Mouse (Mus musculus): ENCODE measurements at regions not wholly inside any gene's neighbourhood (a gene's known extent, or its start where the extent isn't known, plus 50 kb on each side); places are given as distances from the start of the nearest gene placed in this dataset.

DNA sequence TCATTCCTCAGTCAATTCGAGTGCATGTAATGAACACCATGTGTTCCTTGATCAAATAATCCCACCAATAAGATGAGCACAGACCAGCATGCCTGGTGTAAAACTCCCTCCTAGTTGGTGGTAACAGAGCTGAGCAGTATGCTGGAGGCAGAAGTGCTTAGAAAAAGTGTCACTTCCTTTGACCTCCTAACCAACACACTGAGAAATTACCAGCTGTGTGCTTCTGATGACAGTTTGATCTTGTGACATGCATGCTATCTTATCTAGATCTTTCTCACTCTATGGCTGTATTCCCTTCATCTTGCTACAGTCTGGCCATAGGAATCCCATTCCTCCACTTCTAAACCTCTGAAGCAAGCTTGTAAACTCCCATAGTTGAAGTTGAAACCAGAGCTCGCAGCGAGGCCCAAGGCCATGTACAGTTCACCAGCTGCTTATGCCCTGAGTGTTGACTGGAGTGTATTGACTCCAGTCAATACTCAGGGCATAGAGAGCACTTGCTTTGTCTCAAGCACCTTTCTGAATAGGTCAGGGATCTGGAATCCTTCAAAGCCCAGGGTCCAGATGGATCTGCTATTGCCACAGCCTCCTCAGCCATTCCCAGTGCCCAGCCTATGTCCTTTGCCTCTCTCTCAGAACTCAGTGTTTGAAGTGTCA is 286.5 kb upstream of the 1700056E22Rik start:
- ATAC-seq (ENCODE audit: poor library complexity, severe bottlenecking): no peak

DNA sequence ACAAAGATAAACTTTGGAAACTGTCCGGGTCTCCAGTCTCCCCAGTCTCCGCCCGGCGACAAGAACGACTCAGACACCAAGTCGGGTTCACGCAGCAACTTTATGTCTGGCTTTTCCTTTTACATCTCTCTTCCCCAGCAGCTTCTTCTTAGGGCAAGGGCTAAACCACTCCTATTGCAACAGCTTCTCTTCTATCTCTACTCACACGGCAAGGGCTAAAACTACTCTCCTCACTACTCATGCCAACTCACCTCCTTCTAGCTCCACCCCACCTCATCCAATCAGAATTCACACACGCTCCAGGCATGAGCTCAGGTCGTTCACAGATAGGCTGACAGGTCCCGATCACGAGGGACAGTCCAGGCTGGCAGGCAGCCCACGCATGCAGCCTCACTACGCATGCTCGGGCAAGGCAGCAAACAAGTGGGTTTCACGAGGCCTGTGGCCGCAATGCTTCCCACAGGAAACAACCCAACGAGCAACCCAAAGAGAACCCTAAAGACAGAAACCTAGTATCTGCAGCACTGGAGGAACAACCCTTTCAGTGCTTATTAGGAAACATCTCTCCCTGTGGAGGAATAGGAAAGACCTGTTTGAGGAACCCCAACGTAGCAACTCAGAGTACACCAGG is 276.2 kb upstream of the 1700056E22Rik start:
- peak; percentile 71 for ATAC-seq (ENCODE audit: poor library complexity, severe bottlenecking)

DNA sequence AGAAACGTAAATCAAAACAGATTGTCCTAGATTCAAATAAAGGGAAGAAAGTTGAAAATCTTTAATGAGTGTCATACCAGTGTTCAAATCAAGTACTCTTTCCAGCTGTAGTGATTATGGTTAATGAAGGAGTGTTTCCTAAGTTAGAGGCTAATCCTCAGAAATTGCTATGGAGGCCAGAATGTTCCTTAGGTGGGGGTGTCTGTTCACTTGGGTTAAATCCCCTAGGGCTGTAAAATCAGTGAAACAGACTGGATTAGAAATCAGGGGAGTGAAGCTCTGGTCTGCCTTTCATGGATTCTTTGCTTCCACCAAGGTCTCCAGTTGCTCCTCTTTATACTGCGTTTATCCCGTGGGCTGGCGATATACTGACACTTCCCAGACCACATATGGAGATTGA is 270.7 kb upstream of the 1700056E22Rik start:
- ATAC-seq (ENCODE audit: poor library complexity, severe bottlenecking): no peak

DNA sequence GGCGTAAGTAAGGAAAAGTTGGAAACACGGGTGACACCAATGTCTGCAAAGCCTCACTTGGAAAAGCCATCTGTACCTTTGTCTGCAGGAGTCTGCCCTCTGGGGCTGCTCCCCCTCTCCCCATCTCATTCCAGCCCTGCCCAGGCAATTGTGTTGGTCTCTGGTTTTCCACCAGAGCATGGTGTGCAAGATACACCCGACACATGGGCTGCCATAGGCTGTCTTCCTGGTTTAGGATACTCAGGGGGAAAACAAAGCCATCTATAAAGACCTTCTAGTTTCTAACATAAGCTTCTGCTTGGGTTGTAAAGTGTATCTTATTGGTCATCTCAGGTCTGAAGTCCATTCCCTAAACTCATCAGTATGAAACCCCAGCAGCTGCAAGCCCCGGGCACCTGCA is 270.1 kb upstream of the 1700056E22Rik start:
- no peak for ATAC-seq (ENCODE audit: poor library complexity, severe bottlenecking)

DNA sequence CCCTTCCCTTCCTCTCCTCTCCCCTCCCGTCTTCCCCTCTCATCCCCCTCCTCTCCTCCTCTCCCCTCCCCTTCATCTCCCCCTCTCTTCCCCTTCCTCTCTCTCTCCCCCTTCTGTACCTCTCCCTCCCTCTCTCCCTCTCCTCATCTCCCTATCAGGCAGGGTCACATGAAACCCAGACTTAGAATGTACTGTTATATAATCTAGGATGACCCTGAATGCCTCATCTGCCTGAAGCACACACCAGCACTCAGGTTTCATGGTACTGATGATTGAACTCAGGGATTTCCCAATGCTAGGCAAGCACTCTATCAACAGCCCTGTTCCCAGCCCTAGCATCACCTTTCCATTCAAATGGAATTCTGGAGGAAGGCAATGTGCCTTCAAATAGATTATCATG is 264.6 kb upstream of the 1700056E22Rik start:
- ATAC-seq (ENCODE audit: poor library complexity, severe bottlenecking): no peak

DNA sequence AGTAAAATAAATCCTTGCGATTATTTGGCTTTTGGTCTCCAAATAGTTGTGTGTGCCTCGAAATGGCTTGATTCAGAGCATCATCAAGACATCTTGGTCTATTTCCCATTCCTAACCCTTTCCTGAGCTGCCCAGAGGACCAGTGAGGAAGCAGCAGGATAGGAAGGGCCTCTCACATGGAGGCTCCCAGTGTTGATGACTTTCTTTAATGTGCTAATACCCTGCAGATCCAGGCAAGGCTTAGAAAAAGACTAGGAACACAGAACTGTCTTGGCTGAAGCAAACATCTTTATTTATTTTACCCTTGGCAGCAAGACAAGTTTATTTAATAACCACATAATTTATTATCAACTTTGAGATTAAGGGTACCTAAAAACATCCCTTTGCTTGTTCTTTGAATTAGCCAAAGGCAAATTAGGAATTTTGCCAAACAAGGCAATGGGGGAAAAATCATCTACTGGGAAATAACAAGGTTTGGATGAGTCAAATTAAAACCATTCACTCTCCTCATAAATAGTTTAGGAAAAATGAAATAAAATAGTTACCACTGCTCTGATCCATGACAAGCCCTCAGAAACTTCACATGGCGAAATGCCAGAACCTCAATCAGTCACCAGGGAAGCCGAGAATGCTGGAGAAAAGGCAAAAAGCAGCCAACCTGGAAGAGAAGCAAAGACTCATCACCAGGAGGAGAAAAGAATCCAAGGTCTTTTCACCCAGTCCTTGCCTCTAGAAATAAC is 263.1 kb upstream of the 1700056E22Rik start:
- ATAC-seq (ENCODE audit: poor library complexity, severe bottlenecking): no peak

DNA sequence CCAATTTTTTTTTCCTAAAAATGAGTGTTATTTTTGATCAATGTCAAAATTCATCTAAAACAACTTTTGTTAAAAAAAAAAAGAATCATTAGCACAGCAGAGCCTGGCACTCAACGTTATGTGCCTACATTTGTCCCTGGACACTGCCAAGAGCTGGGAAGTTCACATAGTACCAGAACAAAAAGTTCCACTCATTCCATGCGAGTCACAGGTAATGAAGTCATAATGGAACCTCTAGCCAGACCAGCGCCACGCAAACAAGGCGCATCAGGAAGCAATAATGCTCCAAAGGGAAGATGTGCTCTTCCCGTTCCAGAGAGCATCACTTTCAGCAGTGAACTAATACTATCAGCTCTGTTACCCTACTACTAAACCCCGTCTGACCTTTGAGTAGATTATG is 257.0 kb upstream of the 1700056E22Rik start:
- no peak for ATAC-seq (ENCODE audit: poor library complexity, severe bottlenecking)

DNA sequence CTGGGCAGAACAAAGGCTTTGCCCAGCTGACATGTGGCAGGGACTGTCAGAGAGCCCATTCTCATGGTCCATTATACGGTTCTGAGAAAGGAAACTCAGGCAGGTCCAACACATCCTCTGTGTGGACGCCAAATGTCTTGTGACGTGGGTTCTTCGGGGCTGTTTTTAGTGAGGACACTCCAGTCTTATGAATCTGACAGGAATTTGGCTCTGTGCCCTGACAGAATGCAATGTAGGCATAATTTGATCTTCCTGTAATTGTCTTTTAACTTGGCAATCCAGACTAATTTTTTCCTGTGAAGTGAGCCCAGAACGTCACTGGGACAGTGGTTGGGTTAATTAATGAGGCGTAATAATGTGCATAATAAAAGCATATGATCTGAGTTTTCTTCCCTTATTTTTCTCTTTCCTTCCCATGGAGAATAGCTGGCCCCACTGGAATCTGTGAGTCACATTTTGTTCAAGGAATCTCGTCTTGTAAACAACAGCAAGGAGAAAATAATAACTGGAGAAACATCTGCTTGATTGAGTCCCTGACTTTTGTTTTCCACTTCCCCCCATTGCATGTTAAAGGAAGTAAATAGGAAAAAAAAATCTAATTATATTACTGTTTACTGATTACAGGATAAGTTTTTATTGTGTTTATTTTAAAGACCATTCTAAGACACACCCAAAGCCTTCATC is 255.8 kb upstream of the 1700056E22Rik start:
- no peak for ATAC-seq (ENCODE audit: poor library complexity, severe bottlenecking)

DNA sequence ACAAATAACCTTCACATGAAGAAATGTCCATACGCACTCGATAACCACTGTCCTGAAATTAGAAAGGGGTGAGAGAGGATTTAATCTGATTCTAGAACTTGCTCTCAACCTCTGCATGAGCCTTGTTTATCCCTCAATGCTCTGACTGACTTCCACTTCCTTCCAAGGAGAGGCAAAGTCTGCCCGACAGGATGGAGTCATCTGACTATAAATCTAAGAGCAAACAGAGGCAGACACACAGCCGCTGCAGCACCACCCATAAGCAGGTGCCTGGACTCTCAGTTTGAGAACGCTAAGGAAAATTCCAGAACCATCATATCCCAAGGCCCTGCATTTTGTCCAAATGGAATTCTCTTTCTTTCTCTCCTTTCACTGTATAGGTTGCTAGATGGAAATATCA is 247.7 kb upstream of the 1700056E22Rik start:
- ATAC-seq (ENCODE audit: poor library complexity, severe bottlenecking): no peak

DNA sequence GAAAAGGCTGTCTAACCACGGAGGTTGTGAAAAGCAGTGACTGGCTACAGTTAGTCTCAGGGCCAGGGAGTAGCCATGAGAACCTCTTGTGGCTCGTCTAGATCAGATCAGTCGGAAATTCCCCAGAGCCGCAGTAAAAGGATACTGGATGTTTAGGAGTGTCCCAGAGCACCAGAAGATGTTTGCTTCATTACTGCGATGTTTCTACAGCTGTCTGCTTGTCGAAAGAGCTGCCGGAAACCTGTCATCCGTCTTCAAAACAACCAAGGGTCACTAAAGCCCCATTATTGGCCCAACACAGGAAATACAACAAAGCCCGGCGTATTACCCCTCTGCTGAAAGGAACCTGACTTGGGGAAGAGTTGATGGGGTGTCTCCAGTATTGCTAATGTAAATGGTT is 245.2 kb upstream of the 1700056E22Rik start:
- ATAC-seq (ENCODE audit: poor library complexity, severe bottlenecking): no peak

DNA sequence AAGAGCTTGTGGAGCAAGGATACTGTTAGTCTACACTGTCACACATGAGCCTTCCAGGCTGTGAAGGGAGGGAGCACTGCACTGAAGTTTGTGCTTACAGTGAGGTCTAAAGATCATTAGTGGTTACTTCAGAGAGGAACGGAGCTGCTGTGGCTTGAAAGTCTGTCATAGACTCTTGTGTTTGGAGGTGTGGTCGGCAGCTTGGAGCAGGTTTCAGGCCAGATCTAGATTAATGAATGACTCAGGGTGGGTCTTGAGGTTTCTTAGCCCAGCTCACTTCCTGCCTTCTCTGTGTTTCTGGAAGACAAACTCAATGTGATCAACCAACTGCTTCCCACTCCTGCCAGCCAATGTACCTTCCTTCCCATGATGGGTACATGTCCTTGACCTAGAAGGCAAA is 242.9 kb upstream of the 1700056E22Rik start:
- ATAC-seq (ENCODE audit: poor library complexity, severe bottlenecking): peak; percentile 57

DNA sequence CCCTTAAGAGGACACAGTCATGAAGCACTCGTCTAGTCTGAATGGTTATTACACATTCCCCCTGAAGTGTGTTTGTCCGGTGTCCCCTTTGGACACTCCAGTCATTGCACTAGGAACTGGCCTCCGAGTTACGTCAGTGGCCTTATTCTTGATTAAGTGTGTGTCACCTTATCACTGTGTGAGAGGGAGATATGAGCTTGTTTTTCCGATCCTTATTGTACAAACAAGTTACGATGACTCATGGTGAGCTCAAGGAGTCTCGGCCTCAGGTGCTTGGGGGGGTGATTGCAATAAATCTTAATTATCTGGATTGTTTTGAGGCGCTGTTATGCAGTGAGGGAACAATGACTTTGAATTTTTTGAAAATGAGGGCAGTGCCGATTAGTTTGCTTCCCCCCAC is 241.8 kb upstream of the 1700056E22Rik start:
- ATAC-seq (ENCODE audit: poor library complexity, severe bottlenecking): no peak; the same call in 1 of the 2 replicates

DNA sequence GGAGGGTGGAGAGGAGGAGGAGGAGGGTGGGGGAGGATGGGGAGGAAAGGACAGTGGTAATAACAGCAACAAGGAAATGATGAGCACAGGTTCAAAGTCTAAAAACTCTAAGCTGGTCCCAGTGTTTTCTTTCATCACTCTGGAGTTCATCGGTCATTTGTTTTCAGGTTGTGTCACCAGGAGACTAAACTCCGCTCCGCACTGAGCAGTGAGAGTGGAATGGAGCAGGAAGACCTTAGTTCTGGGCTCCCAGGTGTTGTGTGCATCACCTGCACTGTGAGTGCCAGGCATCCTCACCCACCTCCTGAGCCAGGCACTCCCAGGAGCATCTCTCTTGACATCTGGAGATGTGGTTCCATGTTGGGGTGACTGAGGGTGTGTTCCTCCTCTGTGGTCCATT is 241.3 kb upstream of the 1700056E22Rik start:
- ATAC-seq (ENCODE audit: poor library complexity, severe bottlenecking): no peak

DNA sequence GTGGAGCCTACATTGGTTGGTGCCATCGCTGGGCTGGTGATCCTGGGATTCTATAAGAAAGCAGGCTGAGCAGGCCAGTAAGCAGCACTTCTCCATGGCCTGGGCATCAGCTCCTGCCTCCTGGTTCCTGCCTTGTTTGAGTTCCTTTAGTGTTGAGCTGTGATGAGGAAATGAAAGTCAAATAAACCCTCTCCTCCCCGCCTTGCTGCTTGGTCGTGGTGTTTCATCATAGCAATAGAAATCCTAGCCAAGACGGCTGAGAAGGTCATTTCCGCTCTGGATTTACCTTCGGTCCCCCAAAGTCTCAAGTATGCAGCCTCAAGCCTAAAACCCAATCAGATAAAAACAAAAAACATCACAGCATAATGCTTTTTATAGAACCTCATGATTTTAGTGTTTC is 240.6 kb upstream of the 1700056E22Rik start:
- ATAC-seq (ENCODE audit: poor library complexity, severe bottlenecking): peak; percentile 84

DNA sequence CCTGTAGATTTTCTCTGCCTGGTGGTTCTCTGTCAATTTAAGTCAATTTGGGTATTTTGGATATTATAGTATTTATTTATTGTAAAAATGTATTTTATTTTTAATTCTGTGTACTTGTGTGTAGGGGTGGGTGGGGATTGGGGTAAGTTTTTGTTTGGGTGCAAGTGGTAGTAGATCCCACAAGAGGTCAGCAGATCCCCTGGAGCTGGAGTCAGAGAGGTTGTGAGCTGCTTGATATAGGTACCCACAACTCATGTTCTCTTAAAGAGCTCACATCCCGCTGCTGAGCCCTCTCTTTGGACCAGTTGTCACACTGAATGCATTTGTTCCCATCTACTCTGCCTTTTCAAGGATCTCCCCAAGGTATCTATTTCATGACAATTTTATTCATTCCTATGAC is 239.6 kb upstream of the 1700056E22Rik start:
- ATAC-seq (ENCODE audit: poor library complexity, severe bottlenecking): no peak

DNA sequence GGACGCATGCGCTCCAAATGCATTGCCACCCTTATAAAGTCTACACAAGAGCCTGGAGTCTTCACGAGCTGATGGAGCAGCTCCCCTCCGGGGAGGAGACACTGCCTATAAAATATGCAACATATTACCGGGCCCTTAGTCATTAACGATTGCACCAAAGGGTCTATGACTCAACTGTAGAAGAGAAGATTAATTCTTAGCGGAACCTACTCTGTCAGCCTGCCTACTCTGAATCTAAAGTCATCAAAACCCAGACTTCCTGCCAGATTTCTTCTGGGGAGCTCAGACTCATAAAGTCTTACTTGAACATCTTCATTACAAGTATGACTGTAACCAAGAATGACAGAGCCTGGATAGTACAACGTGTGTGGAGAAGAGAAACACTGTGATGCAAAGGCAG is 237.2 kb upstream of the 1700056E22Rik start:
- ATAC-seq (ENCODE audit: poor library complexity, severe bottlenecking): no peak

DNA sequence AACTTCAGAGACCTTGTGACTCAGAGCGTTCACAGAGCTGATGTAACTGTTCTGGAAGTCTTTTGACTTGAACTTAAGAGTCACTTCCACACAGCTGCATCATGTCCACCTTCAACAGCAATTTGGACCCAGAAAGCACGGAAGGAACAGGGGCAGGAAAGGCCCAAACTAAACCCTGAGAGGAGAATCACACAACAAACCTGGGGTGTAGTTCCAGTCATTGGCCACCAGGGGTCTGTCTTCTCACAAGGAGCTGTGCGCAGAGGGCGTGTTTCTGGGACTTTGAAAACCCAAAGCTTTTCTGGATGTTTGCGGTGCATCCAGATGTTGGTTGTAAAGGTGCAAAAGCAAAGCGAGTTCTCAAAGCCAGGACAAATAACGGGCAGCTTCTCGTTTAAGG is 231.9 kb upstream of the 1700056E22Rik start:
- peak; percentile 91 for ATAC-seq (ENCODE audit: poor library complexity, severe bottlenecking)

DNA sequence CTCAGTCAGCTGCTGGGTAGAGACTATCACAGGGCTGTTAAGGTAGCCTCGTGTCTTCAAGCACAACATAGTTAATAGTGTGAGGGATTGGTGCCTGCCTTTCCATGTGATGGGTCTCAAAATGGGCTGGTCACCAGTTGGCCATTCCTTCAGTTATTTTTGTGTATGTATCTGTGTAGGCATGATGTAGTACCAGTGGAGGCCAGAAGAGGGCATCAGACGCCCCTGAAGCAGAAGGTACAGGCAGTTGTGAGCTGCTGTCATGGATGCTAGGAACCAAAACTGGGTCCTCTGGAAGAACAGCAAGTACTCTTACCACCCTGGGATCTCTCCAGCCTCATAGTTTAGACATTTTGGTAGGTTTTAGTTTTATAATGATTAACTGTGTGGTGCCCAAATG is 228.9 kb upstream of the 1700056E22Rik start:
- peak; percentile 43; the same call in 1 of the 2 replicates for ATAC-seq (ENCODE audit: poor library complexity, severe bottlenecking)

DNA sequence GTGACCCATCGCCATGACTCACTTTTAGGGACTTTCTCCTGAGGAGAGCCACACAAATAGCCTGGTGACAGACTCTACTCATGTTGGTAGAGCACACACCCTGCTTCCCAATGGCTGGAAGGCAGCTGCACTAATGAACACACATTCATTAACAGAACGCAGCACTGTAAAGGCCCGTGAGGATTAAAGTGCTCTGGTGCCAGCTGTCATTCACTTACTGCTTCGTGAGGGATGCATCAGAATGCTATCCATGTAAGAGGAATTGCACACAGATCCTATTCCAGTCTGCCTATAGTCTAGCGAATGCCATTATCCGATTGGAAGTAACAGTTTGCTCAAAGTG is 227.3 kb upstream of the 1700056E22Rik start:
- no peak for ATAC-seq (ENCODE audit: poor library complexity, severe bottlenecking)

DNA sequence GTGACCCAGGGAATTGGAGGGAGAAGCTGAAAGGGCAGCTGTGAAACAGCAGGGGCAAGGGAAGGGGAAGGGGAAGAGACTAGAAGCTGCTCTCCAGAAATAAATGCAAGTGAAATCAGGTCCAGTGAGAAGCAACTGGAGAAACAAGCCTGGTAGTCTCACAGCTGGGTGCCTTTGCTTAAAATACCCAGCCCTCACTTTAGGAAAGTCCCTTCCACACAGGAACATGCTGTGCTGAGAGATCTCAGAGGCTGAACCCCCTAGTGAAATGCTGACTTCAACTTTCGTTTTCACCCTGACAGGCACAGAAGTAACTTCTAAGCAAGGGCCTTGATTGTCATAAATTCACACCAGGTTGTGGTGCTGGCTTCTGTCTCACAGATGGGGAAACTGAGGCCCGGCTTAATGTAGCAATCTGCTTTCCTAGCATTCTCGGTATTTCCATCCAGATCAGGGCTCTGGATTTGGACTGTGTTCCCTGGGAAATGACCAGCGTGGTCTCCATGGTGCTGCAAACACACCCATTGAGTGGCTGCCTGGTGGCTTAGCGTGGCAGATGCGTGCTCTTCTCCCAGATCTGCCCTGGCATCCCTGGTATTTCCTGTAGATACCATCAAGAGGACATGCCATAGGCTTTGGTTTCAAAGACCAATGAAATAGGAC is 226.8 kb upstream of the 1700056E22Rik start:
- ATAC-seq (ENCODE audit: poor library complexity, severe bottlenecking): 0 out of 2 replicates have a peak, but pooled peaks have one; percentile 11

DNA sequence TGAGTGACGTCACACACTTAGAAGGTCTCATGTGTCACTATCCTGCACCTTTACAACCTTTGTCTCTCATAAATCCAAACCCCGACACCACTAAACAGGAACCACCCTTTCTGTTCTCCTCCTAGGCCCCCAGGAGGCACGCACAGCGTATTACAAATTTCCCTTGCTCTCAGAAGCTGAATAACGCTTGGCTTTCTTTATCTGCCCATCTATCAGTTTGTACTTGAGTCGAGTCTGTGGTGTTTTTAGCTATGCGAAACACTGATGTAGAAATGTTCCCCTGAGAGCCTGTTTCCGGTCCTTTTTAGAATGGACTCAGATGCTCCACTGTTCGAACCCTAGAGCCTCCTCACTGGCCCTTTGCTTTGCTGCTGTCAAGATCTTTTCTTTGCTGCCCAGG is 225.8 kb upstream of the 1700056E22Rik start:
- 0 out of 2 replicates have a peak, but pooled peaks have one; percentile 22 for ATAC-seq (ENCODE audit: poor library complexity, severe bottlenecking)

All from megakaryocyte, adult 5-6 weeks (primary cell).